Mouse (Mus musculus) erythroblast, embryonic 14.5 days (primary cell): Measurements from ENCODE around the gene Xlr3a.
"Not testable (repeated sequence)": the region's sequence is repeated elsewhere in the genome, so short reads cannot be mapped to it uniquely, and the experiment has no call there.

Experiments used
- GATA1 ChIP-seq: IDR thresholded peaks from 2 replicates; pipeline ENCODE4 v1.6.1; 2012; ENCODE audit warnings: low read length, inconsistent platforms, mixed read lengths
- TAL1 ChIP-seq: IDR thresholded peaks from 3 replicates; pipeline ENCODE4 v1.6.1; 2012; ENCODE audit warnings: low read length, inconsistent platforms, mixed read lengths

- not testable (repeated sequence) for TF ChIP-seq GATA1, TAL1
Measured at GRCm38 (mm10) chrX:73116747-73117146, 19.9 kb upstream of the Xlr3a start, which contains the start of gene Gm14685.
